Mouse (Mus musculus): ENCODE measurements at regions not wholly inside any gene's neighbourhood (a gene's known extent, or its start where the extent isn't known, plus 50 kb on each side); places are given as distances from the start of the nearest gene placed in this dataset. TPM values are rescaled to one million over a fixed set of nuclear protein-coding genes. Genes with fewer than 3 reads are reported as not detected.

Small RNA genes in the stretch of these regions (microRNA-seq; reads per million reads assigned to microRNA genes)
- not detected for gene Gm22118
